Mouse (Mus musculus): ENCODE measurements around the gene Bend6.

Bend6 gene

GRCm38 (mm10) chr1:33803323-33803722, 104.3 kb downstream of the Bend6 start:
- no peak for DNase-seq (ENCODE audit: low spot score)

All from yolk sac, embryonic 10.5 days (tissue).